Mouse (Mus musculus) frontal cortex, postnatal 25 days (tissue): ENCODE measurements around the gene Vps13d.

Source experiments
- DNase-seq, 2 experiments: peaks; one replicate each; pipeline ENCODE4 v3.0.0; 2022; ENCODE audit warnings: low spot score in 2 of 2

The Vps13d gene

GRCm38 (mm10) chr4:145037006-145037405 lies 157.8 kb downstream of the Vps13d start:
- no peak for DNase-seq

GRCm38 (mm10) chr4:145035450-145035849 lies 159.4 kb downstream of the Vps13d start:
- DNase-seq, result no peak

- no peak for DNase-seq
These were observed 160.1 kb downstream of the Vps13d start for GRCm38 (mm10) chr4:145034506-145035243.

- DNase-seq, result no peak
These were observed 161.4 kb downstream of the Vps13d start for GRCm38 (mm10) chr4:145033392-145033791.

GRCm38 (mm10) chr4:145032637-145033036 lies 162.2 kb downstream of the Vps13d start:
- no peak for DNase-seq

GRCm38 (mm10) chr4:145031510-145031909 lies 163.3 kb downstream of the Vps13d start:
- DNase-seq, result no peak

- DNase-seq, result no peak
These were observed 168.4 kb downstream of the Vps13d start for GRCm38 (mm10) chr4:145026449-145026851.

- DNase-seq, result no peak
These were observed 169.4 kb downstream of the Vps13d start for GRCm38 (mm10) chr4:145025409-145025762.

- no peak for DNase-seq
These were observed 170.0 kb downstream of the Vps13d start for GRCm38 (mm10) chr4:145024694-145025408.

- DNase-seq, result no peak
These were observed 170.9 kb downstream of the Vps13d start for GRCm38 (mm10) chr4:145023911-145024310.

GRCm38 (mm10) chr4:145022815-145023214 lies 172.0 kb downstream of the Vps13d start:
- no peak for DNase-seq

GRCm38 (mm10) chr4:145022211-145022610 lies 172.6 kb downstream of the Vps13d start:
- DNase-seq, result no peak

- no peak for DNase-seq
These were observed 174.4 kb downstream of the Vps13d start for GRCm38 (mm10) chr4:145020383-145020782.

- no peak for DNase-seq
These were observed 175.6 kb downstream of the Vps13d start for GRCm38 (mm10) chr4:145019121-145019714.

GRCm38 (mm10) chr4:145017745-145018144 lies 177.1 kb downstream of the Vps13d start:
- DNase-seq, result no peak

GRCm38 (mm10) chr4:145016669-145017068 lies 178.1 kb downstream of the Vps13d start:
- no peak for DNase-seq

- DNase-seq, result no peak
These were observed 180.2 kb downstream of the Vps13d start for GRCm38 (mm10) chr4:145014632-145014960.

GRCm38 (mm10) chr4:145013760-145014631 lies 180.8 kb downstream of the Vps13d start:
- DNase-seq, result no peak

- no peak for DNase-seq
These were observed 181.6 kb downstream of the Vps13d start for GRCm38 (mm10) chr4:145013187-145013586.

GRCm38 (mm10) chr4:145011156-145011555 lies 183.6 kb downstream of the Vps13d start:
- DNase-seq, result no peak

- no peak for DNase-seq
These were observed 184.9 kb downstream of the Vps13d start for GRCm38 (mm10) chr4:145009934-145010333.

GRCm38 (mm10) chr4:145009437-145009836 lies 185.4 kb downstream of the Vps13d start:
- no peak for DNase-seq
